Mouse (Mus musculus) cerebellum, postnatal 36 days (tissue): ENCODE data around the gene Avpi1.

Experiments
- DNase-seq, 2 experiments: peaks; one replicate each; pipeline ENCODE4 v3.0.0; 2021 to 2022; ENCODE audit warnings: mixed read lengths in 2 of 2

Gene Avpi1

GRCm38 (mm10) chr19:42144541-42145167 lies 15.8 kb upstream of the Avpi1 start:
- peak; percentile 85 to 86 for DNase-seq

GRCm38 (mm10) chr19:42144067-42144466 lies 15.2 kb upstream of the Avpi1 start:
- no peak for DNase-seq

GRCm38 (mm10) chr19:42142757-42143156 lies 13.9 kb upstream of the Avpi1 start:
- DNase-seq, result no peak

GRCm38 (mm10) chr19:42141998-42142397 lies 13.1 kb upstream of the Avpi1 start:
- no peak for DNase-seq

GRCm38 (mm10) chr19:42139724-42140517 lies 11.1 kb upstream of the Avpi1 start:
- DNase-seq, result no peak

- DNase-seq, result no peak
Observed at GRCm38 (mm10) chr19:42138517-42139285, 9.8 kb upstream of the Avpi1 start.

GRCm38 (mm10) chr19:42137167-42137672 lies 8.4 kb upstream of the Avpi1 start:
- DNase-seq, result no peak

- no peak for DNase-seq
Observed at GRCm38 (mm10) chr19:42136126-42136525, 7.3 kb upstream of the Avpi1 start.

- DNase-seq, result no peak
Observed at GRCm38 (mm10) chr19:42135070-42135469, 6.2 kb upstream of the Avpi1 start.

- no peak for DNase-seq
Observed at GRCm38 (mm10) chr19:42131101-42131500, 2.2 kb upstream of the Avpi1 start.

GRCm38 (mm10) chr19:42130294-42130606 lies 1.4 kb upstream of the Avpi1 start:
- no peak for DNase-seq

GRCm38 (mm10) chr19:42129509-42130293 lies 842 bp upstream of the Avpi1 start:
- peak in 1 of 2 experiments; percentile 32 for DNase-seq

- DNase-seq, result no peak
Observed at GRCm38 (mm10) chr19:42128052-42128740, 663 bp downstream of the Avpi1 start.

GRCm38 (mm10) chr19:42127024-42127423 lies 1.8 kb downstream of the Avpi1 start:
- DNase-seq, result no peak

- DNase-seq, result no peak
Observed at GRCm38 (mm10) chr19:42126219-42126605, 2.6 kb downstream of the Avpi1 start.

- DNase-seq, result no peak
Observed at GRCm38 (mm10) chr19:42125501-42126218, 3.2 kb downstream of the Avpi1 start.

- no peak for DNase-seq
Observed at GRCm38 (mm10) chr19:42124684-42125083, 4.2 kb downstream of the Avpi1 start.

- no peak for DNase-seq
Observed at GRCm38 (mm10) chr19:42120451-42120850, 8.4 kb downstream of the Avpi1 start.

- no peak for DNase-seq
Observed at GRCm38 (mm10) chr19:42118596-42118995, 10.3 kb downstream of the Avpi1 start.

- DNase-seq, result no peak
Observed at GRCm38 (mm10) chr19:42118142-42118541, 10.7 kb downstream of the Avpi1 start.

- DNase-seq, result no peak
Observed at GRCm38 (mm10) chr19:42115783-42116335, 13.0 kb downstream of the Avpi1 start.
